Mouse (Mus musculus): ENCODE results near the gene Commd8. TPM values are rescaled to one million over a fixed set of nuclear protein-coding genes. Genes with fewer than 3 reads are reported as not detected.

Gene Commd8
- polyA plus RNA-seq, 1 experiment from 2014 or later: 105 TPM

- no peaks in the 10 kb centered on the region for H3K36me3 ChIP-seq (ENCODE audit: control insufficient read depth, insufficient read depth)
- H3K4me3 ChIP-seq (ENCODE audit: low read length): peak overlapping the region; percentile 63
- peak; percentile 97 for ATAC-seq (replicated peaks; ENCODE audit: extremely low read depth, insufficient read depth, low FRiP score)
- H3K4me1 ChIP-seq (ENCODE audit: control insufficient read depth, insufficient read depth, low read length): peaks cover 9% of the 10 kb centered on the region
- H3K9ac ChIP-seq (ENCODE audit: low read length): peak overlapping the region; percentile 73
- H3K9me3 ChIP-seq (replicated peaks; ENCODE audit: control insufficient read depth, low read length): no peaks in the 10 kb centered on the region
- H3K4me2 ChIP-seq (ENCODE audit: low read depth, low read length): peak overlapping the region; percentile 67
- H3K27ac ChIP-seq (ENCODE audit: low read length): peak overlapping the region; percentile 75
- under 1% methylated on average over 32 of the region's 32 CpGs for WGBS
- H3K27me3 ChIP-seq (ENCODE audit: control insufficient read depth, insufficient read depth, low read length): no peaks in the 10 kb centered on the region
Measured at GRCm38 (mm10) chr5:72203028-72203733, 35.2 kb upstream of the Commd8 start.

GRCm38 (mm10) chr5:72202016-72202415, 34.0 kb upstream of the Commd8 start:
- no peaks in the 10 kb centered on the region for H3K27me3 ChIP-seq (ENCODE audit: control insufficient read depth, insufficient read depth, low read length)
- H3K4me3 ChIP-seq (ENCODE audit: low read length): no peak overlapping the region
- no peaks in the 10 kb centered on the region for H3K36me3 ChIP-seq (ENCODE audit: control insufficient read depth, insufficient read depth)
- WGBS: 55% methylated on average over 10 of the region's 10 CpGs
- ATAC-seq (replicated peaks; ENCODE audit: extremely low read depth, insufficient read depth, low FRiP score): no peak
- no peaks in the 10 kb centered on the region; the same call in 1 of the 2 replicates for H3K9me3 ChIP-seq (replicated peaks; ENCODE audit: control insufficient read depth, low read length)
- peaks cover 9% of the 10 kb centered on the region for H3K4me1 ChIP-seq (ENCODE audit: control insufficient read depth, insufficient read depth, low read length)
- H3K4me2 ChIP-seq (ENCODE audit: low read depth, low read length): peak overlapping the region; percentile 28; the same call in 1 of the 2 replicates
- no peak overlapping the region for H3K27ac ChIP-seq (ENCODE audit: low read length)
- H3K9ac ChIP-seq (ENCODE audit: low read length): no peak overlapping the region

GRCm38 (mm10) chr5:72201600-72201999, 33.6 kb upstream of the Commd8 start:
- no peak overlapping the region for H3K27ac ChIP-seq (ENCODE audit: low read length)
- 44% methylated on average over 7 of the region's 7 CpGs for WGBS
- no peak overlapping the region for H3K9ac ChIP-seq (ENCODE audit: low read length)
- peaks cover 9% of the 10 kb centered on the region for H3K4me1 ChIP-seq (ENCODE audit: control insufficient read depth, insufficient read depth, low read length)
- no peak overlapping the region for H3K4me3 ChIP-seq (ENCODE audit: low read length)
- H3K9me3 ChIP-seq (replicated peaks; ENCODE audit: control insufficient read depth, low read length): no peaks in the 10 kb centered on the region; the same call in 1 of the 2 replicates
- ATAC-seq (replicated peaks; ENCODE audit: extremely low read depth, insufficient read depth, low FRiP score): no peak
- H3K36me3 ChIP-seq (ENCODE audit: control insufficient read depth, insufficient read depth): no peaks in the 10 kb centered on the region
- peak overlapping the region; percentile 28; the same call in 1 of the 2 replicates for H3K4me2 ChIP-seq (ENCODE audit: low read depth, low read length)
- no peaks in the 10 kb centered on the region for H3K27me3 ChIP-seq (ENCODE audit: control insufficient read depth, insufficient read depth, low read length)

- no peaks in the 10 kb centered on the region for H3K27me3 ChIP-seq (ENCODE audit: control insufficient read depth, insufficient read depth, low read length)
- 92% methylated on average over 1 of the region's 1 CpGs for WGBS
- no peaks in the 10 kb centered on the region for H3K4me1 ChIP-seq (ENCODE audit: control insufficient read depth, insufficient read depth, low read length)
- H3K4me2 ChIP-seq (ENCODE audit: low read depth, low read length): no peak overlapping the region
- H3K9ac ChIP-seq (ENCODE audit: low read length): no peak overlapping the region
- ATAC-seq (replicated peaks; ENCODE audit: extremely low read depth, insufficient read depth, low FRiP score): no peak
- no peak overlapping the region for H3K4me3 ChIP-seq (ENCODE audit: low read length)
- no peaks in the 10 kb centered on the region for H3K36me3 ChIP-seq (ENCODE audit: control insufficient read depth, insufficient read depth)
- no peaks in the 10 kb centered on the region; the same call in 1 of the 2 replicates for H3K9me3 ChIP-seq (replicated peaks; ENCODE audit: control insufficient read depth, low read length)
- no peak overlapping the region for H3K27ac ChIP-seq (ENCODE audit: low read length)
Measured at GRCm38 (mm10) chr5:72195442-72195841, 27.5 kb upstream of the Commd8 start.

GRCm38 (mm10) chr5:72191932-72192331, 23.9 kb upstream of the Commd8 start:
- H3K4me1 ChIP-seq (ENCODE audit: control insufficient read depth, insufficient read depth, low read length): no peaks in the 10 kb centered on the region
- no peak overlapping the region for H3K4me3 ChIP-seq (ENCODE audit: low read length)
- no peaks in the 10 kb centered on the region for H3K27me3 ChIP-seq (ENCODE audit: control insufficient read depth, insufficient read depth, low read length)
- no peak overlapping the region for H3K4me2 ChIP-seq (ENCODE audit: low read depth, low read length)
- 69% methylated on average over 5 of the region's 5 CpGs for WGBS
- H3K27ac ChIP-seq (ENCODE audit: low read length): no peak overlapping the region
- no peak for ATAC-seq (replicated peaks; ENCODE audit: extremely low read depth, insufficient read depth, low FRiP score)
- no peaks in the 10 kb centered on the region for H3K9me3 ChIP-seq (replicated peaks; ENCODE audit: control insufficient read depth, low read length)
- no peaks in the 10 kb centered on the region for H3K36me3 ChIP-seq (ENCODE audit: control insufficient read depth, insufficient read depth)
- no peak overlapping the region for H3K9ac ChIP-seq (ENCODE audit: low read length)

- Histone ChIP-seq H3K36me3 (ENCODE audit: control insufficient read depth, insufficient read depth) (no peaks in the 10 kb centered on the region), H3K27ac (ENCODE audit: low read length) (no peak overlapping the region), H3K4me1 (ENCODE audit: control insufficient read depth, insufficient read depth, low read length) (no peaks in the 10 kb centered on the region), H3K9ac (ENCODE audit: low read length) (no peak overlapping the region), H3K27me3 (ENCODE audit: control insufficient read depth, insufficient read depth, low read length) (no peaks in the 10 kb centered on the region), H3K9me3 (replicated peaks; ENCODE audit: control insufficient read depth, low read length) (no peaks in the 10 kb centered on the region), H3K4me3 (ENCODE audit: low read length) (no peak overlapping the region), H3K4me2 (ENCODE audit: low read depth, low read length) (no peak overlapping the region)
- ATAC-seq (replicated peaks; ENCODE audit: extremely low read depth, insufficient read depth, low FRiP score): no peak
- WGBS: 67% methylated on average over 7 of the region's 7 CpGs
Measured at GRCm38 (mm10) chr5:72191154-72191553, 23.2 kb upstream of the Commd8 start.

- Histone ChIP-seq H3K9ac (ENCODE audit: low read length) (no peak overlapping the region), H3K4me1 (ENCODE audit: control insufficient read depth, insufficient read depth, low read length) (no peaks in the 10 kb centered on the region), H3K9me3 (replicated peaks; ENCODE audit: control insufficient read depth, low read length) (no peaks in the 10 kb centered on the region), H3K27me3 (ENCODE audit: control insufficient read depth, insufficient read depth, low read length) (no peaks in the 10 kb centered on the region), H3K4me2 (ENCODE audit: low read depth, low read length) (no peak overlapping the region), H3K4me3 (ENCODE audit: low read length) (no peak overlapping the region), H3K36me3 (ENCODE audit: control insufficient read depth, insufficient read depth) (no peaks in the 10 kb centered on the region), H3K27ac (ENCODE audit: low read length) (no peak overlapping the region)
- WGBS: 82% methylated on average over 13 of the region's 13 CpGs
- ATAC-seq (replicated peaks; ENCODE audit: extremely low read depth, insufficient read depth, low FRiP score): no peak
Measured at GRCm38 (mm10) chr5:72184437-72185100, 16.6 kb upstream of the Commd8 start.

GRCm38 (mm10) chr5:72183929-72184328, 15.9 kb upstream of the Commd8 start:
- Histone ChIP-seq H3K27me3 (ENCODE audit: control insufficient read depth, insufficient read depth, low read length) (no peaks in the 10 kb centered on the region), H3K4me1 (ENCODE audit: control insufficient read depth, insufficient read depth, low read length) (no peaks in the 10 kb centered on the region), H3K36me3 (ENCODE audit: control insufficient read depth, insufficient read depth) (no peaks in the 10 kb centered on the region), H3K27ac (ENCODE audit: low read length) (no peak overlapping the region), H3K4me3 (ENCODE audit: low read length) (no peak overlapping the region), H3K4me2 (ENCODE audit: low read depth, low read length) (no peak overlapping the region), H3K9ac (ENCODE audit: low read length) (no peak overlapping the region), H3K9me3 (replicated peaks; ENCODE audit: control insufficient read depth, low read length) (no peaks in the 10 kb centered on the region)
- ATAC-seq (replicated peaks; ENCODE audit: extremely low read depth, insufficient read depth, low FRiP score): no peak
- 79% methylated on average over 6 of the region's 6 CpGs for WGBS

- Histone ChIP-seq H3K9me3 (replicated peaks; ENCODE audit: control insufficient read depth, low read length) (no peaks in the 10 kb centered on the region), H3K27ac (ENCODE audit: low read length) (no peak overlapping the region), H3K4me2 (ENCODE audit: low read depth, low read length) (no peak overlapping the region), H3K36me3 (ENCODE audit: control insufficient read depth, insufficient read depth) (no peaks in the 10 kb centered on the region), H3K4me1 (ENCODE audit: control insufficient read depth, insufficient read depth, low read length) (no peaks in the 10 kb centered on the region), H3K4me3 (ENCODE audit: low read length) (no peak overlapping the region), H3K27me3 (ENCODE audit: control insufficient read depth, insufficient read depth, low read length) (no peaks in the 10 kb centered on the region), H3K9ac (ENCODE audit: low read length) (no peak overlapping the region)
- no peak for ATAC-seq (replicated peaks; ENCODE audit: extremely low read depth, insufficient read depth, low FRiP score)
- 70% methylated on average over 4 of the region's 4 CpGs for WGBS
Measured at GRCm38 (mm10) chr5:72182804-72183203, 14.8 kb upstream of the Commd8 start.
